Mouse (Mus musculus) lung, postnatal 4 days (tissue): Measurements from ENCODE around the gene Mindy3.

Experiments
- DNase-seq, 2 experiments: peaks; one replicate each; pipeline ENCODE4 v3.0.0; 2021

Mindy3 gene

GRCm38 (mm10) chr2:12368016-12368415, 51.3 kb downstream of the Mindy3 start:
- DNase-seq, result no peak

GRCm38 (mm10) chr2:12361310-12361709, 58.0 kb downstream of the Mindy3 start:
- no peak for DNase-seq

GRCm38 (mm10) chr2:12354837-12355236, 64.4 kb downstream of the Mindy3 start:
- no peak for DNase-seq

- no peak for DNase-seq
Observed at GRCm38 (mm10) chr2:12348914-12349313, 70.4 kb downstream of the Mindy3 start.

- DNase-seq, result no peak
Observed at GRCm38 (mm10) chr2:12331962-12332361, 87.3 kb downstream of the Mindy3 start.

GRCm38 (mm10) chr2:12329620-12330019, 89.7 kb downstream of the Mindy3 start:
- DNase-seq, result no peak

- no peak for DNase-seq
Observed at GRCm38 (mm10) chr2:12329068-12329407, 90.2 kb downstream of the Mindy3 start.

- no peak for DNase-seq
Observed at GRCm38 (mm10) chr2:12328355-12329067, 90.8 kb downstream of the Mindy3 start.

- DNase-seq, result no peak
Observed at GRCm38 (mm10) chr2:12327691-12328354, 91.4 kb downstream of the Mindy3 start.

GRCm38 (mm10) chr2:12327216-12327615, 92.1 kb downstream of the Mindy3 start:
- peak; percentile 51 to 54 for DNase-seq

- no peak for DNase-seq
Observed at GRCm38 (mm10) chr2:12325868-12326267, 93.4 kb downstream of the Mindy3 start.

GRCm38 (mm10) chr2:12325417-12325816, 93.9 kb downstream of the Mindy3 start:
- DNase-seq, result peak; percentile 74 to 91

- DNase-seq, result no peak
Observed at GRCm38 (mm10) chr2:12320914-12321313, 98.4 kb downstream of the Mindy3 start.

GRCm38 (mm10) chr2:12318715-12319114, 100.6 kb downstream of the Mindy3 start:
- DNase-seq, result no peak

GRCm38 (mm10) chr2:12318036-12318435, 101.2 kb downstream of the Mindy3 start:
- DNase-seq, result peak in 1 of 2 experiments; percentile 11

GRCm38 (mm10) chr2:12317343-12317742, 101.9 kb downstream of the Mindy3 start:
- DNase-seq, result peak; percentile 57 to 68

GRCm38 (mm10) chr2:12316361-12316760, 102.9 kb downstream of the Mindy3 start:
- DNase-seq, result peak; percentile 54 to 85

- no peak for DNase-seq
Observed at GRCm38 (mm10) chr2:12314028-12314427, 105.2 kb downstream of the Mindy3 start.

- no peak for DNase-seq
Observed at GRCm38 (mm10) chr2:12308466-12308865, 110.8 kb downstream of the Mindy3 start.

- DNase-seq, result no peak
Observed at GRCm38 (mm10) chr2:12307311-12307710, 112.0 kb downstream of the Mindy3 start.

- no peak for DNase-seq
Observed at GRCm38 (mm10) chr2:12305064-12305650, 114.1 kb downstream of the Mindy3 start.

- DNase-seq, result peak; percentile 87 to 89
Observed at GRCm38 (mm10) chr2:12301431-12302170, 117.7 kb downstream of the Mindy3 start, which contains the start of gene Itga8. Itga8 (minus strand) TSS chr2:12301922.
